Mouse (Mus musculus) T-helper 17 cell (primary cell): Measurements from ENCODE around the gene Sash1.

ENCODE experiments used
- in situ Hi-C, 2 experiments: fragments of 300-600 bp; cut with MboI, MseI; formaldehyde crosslinking; loops; 1 replicate in 1 of 2; 2 replicates in 1 of 2; pipeline ENCODE4 v1.15.1; 2025; ENCODE audit warnings: high pct_unique_total_duplicates in 2 of 2

Gene Sash1

DNA sequence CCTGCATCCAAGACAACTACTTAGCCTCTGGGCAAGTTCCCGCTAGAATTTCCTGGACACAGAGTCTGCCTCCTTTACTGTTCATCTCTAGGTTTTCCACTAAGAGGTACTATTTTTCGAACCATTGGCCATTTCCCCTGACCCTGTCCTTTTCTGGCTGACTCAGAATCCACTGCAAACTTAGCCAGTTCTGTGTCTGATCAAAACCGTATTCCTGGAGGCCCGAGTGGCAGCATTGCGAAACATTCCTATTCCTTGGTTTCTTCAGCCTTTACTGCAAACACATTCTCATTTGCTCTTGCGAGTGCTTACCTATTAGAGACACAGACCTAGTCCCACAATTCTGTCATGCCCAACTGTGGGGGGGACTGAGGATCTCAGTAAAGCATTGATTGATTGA is 17.2 kb upstream of the Sash1 start:
- in situ Hi-C loops = no loop called here

- in situ Hi-C loops = no loop called here
Observed at GRCm38 (mm10) chr10:8902412-8902811, 16.5 kb upstream of the Sash1 start.

DNA sequence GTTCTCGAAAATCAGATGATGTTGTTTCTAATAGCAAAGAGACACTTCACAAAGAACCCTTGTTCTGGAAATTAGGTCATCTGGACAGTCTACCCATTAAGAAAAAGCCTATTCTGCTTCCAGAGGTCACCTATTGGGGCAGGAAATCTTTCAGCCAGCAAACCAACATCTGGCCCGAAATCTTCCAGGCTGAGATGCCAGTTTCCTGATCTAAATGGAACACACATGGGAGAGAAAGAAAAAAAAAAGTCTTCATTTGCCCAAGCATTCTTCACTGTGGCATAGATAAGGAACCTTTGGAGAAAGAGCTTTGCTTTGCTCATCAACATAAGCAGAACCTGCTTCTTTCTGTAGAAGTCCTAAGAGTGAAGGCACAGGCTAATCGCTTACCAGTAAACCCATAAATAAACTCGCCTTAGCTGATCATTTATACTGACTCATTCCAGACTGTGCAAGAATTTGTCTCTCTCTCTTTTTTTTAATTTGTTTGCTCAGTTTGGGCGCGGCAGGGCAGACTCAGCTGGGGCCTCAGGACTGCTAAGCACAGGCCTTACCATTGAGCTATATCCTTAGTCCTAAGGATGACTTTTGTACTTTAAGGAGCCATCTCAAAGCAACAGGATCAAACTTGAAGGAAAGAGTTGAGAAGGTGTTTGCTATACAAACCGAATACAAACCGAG is 13.1 kb upstream of the Sash1 start:
- in situ Hi-C loops = no loop called here

DNA sequence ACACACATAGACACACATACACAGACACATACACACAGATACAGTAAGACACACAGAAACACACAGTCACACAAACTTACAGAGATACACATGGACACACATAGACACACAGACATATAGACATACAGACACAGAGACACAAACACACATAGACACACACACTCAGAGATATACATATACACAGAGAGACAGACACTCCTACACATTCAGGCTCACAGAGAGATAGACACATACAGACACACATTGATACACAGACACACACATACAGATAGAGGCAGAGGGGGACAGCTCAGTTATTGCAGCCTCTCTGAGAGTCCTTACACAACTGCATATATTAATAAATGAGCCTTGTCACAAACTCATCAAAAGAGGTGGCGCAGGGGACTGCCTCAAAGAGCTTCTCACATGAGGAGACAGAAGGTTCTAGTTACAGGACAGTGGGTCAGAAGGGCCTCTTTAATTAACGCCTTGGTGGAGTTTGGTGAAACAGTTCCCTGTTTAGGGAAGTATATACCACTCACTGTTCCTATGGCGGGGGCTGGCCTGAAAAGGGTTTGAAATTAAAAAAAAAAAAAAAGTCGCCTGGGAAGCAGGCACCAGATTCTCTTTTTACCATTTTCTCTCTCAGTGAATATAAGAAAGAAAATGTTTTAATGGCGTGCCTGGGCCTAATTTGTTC is 12.4 kb upstream of the Sash1 start:
- in situ Hi-C loops = no loop called here

DNA sequence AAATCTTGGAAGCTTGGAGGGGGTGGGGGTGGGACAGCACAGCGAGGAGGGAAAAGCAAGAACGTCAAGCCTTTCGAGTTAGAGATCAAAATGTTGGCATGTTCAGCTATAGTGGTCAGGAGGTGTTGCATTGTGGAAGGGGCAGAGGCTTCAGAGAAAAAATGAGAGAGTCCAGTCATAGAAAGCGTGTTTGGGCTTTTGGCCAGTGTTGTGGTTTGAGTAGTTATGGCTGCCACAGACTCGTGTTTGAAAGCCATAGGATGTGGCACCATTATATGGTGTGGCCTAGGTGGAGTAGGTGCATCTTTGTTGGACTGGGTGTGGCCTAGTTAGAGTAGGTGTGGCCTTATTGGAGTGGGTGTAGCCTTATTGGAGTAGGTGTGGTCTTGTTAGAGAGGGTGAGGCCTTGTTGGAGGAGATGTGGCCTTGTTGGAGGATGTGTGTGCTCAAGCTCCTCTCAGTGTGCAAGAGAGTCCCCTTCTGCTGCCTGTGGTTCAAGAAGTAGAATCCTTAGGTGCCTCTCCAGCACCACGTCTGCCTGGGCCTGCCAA is 9.2 kb upstream of the Sash1 start:
- in situ Hi-C loops = no loop called here

- in situ Hi-C loops = no loop called here
Observed at GRCm38 (mm10) chr10:8890511-8890910, 4.6 kb upstream of the Sash1 start.

DNA sequence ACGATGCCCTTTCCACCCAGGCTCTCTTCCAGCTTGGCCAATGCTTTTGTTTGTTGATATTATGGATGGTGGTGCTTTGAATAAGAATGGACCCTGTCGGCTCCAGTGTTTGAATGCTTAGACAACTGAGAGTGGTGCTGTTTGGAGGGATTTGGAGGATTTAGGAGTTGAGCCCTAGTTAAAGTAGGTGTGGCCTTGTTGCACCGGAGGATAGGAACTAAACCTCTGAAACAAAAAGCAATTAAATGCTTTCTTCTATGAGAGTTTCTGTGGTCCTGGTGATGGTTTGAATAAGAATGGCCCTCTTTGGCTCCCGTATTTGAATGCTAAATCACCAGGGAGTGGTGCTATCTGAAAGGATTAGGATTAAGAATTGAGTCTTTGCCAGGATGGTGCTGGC is 3.5 kb upstream of the Sash1 start:
- in situ Hi-C loops = no loop called here

- in situ Hi-C loops = no loop called here
Observed at GRCm38 (mm10) chr10:8886528-8886854, 621 bp upstream of the Sash1 start.

DNA sequence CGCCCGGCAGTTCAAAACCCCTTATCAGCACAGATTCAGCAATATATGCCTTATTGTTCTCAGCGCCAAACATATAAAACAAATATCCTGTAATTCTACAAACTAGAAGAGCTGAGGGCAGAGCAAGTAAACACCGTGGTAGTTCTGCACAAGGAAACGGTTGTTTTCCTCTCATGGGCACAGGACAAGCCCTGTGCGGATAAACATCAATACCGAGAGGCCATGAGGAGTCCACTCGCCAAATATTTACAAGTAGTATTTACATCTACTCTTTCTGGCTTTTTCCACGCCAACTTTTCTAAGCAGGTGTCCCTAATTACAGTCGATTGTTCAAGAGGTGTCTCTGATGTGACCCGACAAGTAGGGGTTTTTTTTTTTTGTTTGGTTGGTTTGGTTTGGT is 669 bp downstream of the Sash1 start:
- in situ Hi-C loops = no loop called here

DNA sequence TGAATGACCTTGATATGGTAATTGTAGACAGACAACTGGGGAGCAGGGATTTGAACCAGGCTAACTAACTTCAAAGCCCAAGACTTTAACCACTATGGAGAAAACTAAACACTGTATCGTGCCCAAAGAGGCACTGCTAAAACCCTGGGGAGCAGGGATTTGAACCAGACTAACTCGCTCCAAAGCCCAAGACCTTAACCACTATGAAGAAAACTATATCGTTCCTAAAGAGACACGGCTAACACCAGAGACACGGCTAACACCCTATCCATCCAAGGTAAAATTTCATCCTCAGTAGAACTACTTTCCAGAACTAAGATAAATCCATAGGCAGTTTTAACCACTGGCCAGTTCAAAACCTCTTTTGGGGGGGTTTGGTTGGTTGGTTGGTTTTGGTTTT is 1.3 kb downstream of the Sash1 start:
- in situ Hi-C loops = no loop called here

DNA sequence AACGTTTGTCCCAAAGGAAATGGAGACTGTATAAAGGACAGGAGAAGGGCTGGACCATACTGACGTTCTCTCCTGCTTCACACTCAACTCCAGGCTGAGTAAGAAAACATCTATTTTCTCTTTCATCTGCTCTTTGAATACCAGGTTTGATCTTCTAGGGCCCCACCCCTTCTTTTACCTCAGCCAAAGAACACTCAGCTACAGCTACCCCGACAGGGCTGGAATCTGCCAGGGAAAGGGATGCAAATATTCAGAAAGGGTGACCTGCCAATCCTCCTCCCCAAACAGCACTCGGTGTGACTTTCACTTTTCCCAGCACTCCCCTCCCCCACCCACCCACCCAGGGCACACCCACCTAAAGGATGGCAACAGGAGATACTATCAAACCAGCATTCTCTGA is 2.2 kb downstream of the Sash1 start:
- in situ Hi-C loops = no loop called here

DNA sequence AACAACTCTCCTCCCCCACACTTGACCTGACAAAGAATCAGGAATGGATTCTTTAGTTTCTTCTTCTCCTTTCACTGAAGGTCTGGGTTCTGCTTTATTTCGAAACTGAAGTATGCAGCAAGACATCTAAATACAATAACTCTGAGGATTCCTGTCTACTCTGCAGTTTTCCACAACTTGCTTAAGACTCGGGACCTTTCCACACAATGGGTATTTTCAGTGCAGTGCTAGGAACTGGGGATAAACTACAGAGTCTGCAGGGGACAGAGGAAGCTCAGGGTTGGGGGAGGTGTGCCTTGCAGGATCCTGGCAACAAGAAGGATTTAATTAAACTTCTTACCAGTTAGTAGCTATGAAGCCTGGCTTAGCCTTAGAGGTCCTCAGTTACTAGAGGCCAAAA is 4.1 kb downstream of the Sash1 start:
- in situ Hi-C loops = no loop called here

DNA sequence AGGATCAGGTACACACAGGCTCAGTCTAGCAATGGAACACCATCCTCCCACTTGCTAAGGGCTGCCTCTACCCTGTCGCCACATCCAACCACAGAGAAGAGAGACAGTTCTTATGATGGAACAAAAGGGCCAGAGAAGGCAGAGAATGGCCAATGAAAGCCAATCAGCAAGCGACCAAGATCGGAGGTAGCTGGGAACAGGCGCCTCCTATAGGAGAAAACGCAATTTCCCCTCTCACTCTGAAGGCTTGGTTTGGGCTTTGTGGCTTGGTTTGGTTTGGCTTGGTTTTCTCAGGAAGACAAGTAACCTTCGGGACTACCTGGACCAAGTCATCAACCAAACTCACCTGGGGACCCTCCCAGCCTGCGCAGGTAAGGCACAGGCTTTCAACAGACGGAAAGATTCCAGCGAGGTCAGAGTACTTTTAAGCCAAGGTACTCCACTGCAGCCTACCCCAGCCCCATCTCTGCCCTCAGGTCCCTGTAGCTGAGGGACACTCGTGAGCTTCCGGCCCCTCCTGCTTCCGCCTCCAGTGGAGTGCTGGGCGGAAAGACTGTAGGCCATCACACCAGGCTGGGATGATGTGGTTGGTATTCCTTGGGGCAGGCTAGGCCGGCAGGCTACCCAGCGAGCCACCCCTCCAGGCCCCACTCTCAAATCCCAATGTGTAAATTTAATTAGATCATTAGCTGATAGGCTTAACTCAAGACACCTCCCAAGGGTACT is 4.8 kb downstream of the Sash1 start:
- in situ Hi-C loops = no loop called here

DNA sequence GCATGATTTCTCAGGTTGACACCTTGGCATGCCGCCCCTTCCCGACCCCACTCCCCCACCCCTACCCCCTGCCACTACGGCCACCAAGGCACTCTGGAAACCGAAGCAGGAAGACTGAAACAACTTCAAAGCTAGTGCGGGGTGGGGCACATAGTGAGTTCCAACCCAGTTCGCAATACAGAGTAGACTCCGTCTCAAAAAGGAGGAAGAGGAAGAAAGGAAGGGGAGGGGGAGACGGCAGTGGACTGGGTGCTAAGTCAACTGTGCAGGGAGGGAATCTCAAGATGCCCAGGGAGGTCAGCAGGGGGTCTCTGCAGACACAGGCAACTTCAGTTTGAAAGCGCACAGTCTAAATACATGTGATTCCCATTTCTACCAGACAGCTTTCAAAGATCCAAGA is 7.0 kb downstream of the Sash1 start:
- in situ Hi-C loops = no loop called here

DNA sequence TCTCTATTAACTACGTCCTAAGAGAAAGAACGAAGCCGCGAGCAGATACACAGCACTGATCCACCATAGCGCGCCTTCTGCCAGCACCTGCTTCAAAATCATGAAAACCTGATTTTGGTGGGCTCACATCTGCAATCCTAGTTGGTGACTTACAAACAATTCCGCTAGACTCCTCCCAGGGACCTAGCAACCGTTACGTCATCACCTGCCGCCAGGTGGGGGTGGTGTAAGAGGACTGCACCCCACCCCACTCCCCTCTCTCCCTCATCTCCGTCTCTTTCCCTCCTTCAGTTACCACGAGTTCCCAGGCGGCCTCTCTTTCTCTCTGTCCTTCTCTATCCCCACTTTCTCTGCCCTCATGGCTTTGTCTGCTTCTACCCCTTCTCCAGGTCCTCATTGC is 7.5 kb downstream of the Sash1 start:
- in situ Hi-C loops = no loop called here

DNA sequence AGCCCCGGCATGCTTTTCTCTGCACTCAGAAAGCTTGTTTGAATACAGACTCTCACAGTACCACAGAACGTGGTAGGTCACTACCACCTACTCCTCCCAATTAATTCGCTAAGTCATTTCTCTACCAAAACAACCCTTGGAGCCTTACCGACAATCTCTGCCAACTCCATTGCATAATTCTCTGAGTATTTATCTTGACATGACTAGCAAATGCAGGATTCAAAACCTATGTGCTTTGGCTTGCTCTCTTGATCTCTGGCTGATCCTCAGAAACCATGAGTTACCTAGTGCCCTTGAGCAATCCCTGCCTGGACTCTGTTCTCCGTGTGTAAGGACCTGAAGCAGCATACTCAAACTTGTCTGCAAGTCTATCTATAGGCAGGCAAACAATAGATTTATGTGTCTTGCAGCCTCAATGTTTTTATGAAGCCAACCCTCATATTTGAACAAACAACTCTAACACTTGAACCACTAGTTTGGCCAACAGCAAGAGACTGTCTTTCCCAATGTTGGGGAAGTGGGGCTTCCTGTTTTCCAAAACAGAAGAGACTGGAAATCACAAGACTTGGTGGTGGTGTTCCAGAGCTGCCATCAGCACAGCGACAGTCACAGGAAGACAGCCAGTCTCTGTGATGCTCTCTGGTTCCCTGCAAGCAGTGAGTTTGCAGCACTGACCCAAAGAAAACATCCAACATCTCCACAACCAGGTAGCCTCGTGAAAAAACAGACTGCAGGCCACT is 12.1 kb downstream of the Sash1 start:
- in situ Hi-C loops = no loop called here

- in situ Hi-C loops = no loop called here
Observed at GRCm38 (mm10) chr10:8872788-8873187, 13.1 kb downstream of the Sash1 start.

- in situ Hi-C loops = no loop called here
Observed at GRCm38 (mm10) chr10:8871935-8872334, 13.9 kb downstream of the Sash1 start.

- in situ Hi-C loops = no loop called here
Observed at GRCm38 (mm10) chr10:8870368-8870767, 15.5 kb downstream of the Sash1 start.

- in situ Hi-C loops = no loop called here
Observed at GRCm38 (mm10) chr10:8866062-8866642, 19.7 kb downstream of the Sash1 start.

DNA sequence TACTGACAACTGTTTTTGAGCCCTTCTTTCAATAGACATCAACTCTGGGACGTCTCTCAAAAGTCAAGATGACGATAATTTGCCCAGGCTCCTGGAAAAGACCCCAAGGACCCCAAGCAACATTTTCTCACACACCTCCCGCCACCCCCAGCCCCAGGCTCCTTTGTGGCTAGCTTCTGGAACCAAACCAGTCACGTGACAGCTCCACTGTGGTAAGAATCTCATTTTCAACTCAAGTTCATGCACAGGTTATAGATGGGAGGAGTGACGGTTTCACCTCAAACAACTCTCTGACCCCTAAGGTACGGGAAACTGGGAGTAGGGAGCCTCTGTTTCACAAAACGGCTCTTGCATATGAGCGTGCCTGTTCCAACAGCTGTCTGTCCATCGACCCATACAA is 25.2 kb downstream of the Sash1 start:
- in situ Hi-C loops = no loop called here

- in situ Hi-C loops = no loop called here
Observed at GRCm38 (mm10) chr10:8858718-8859117, 27.2 kb downstream of the Sash1 start.
